Mouse (Mus musculus): ENCODE results near the gene Sim2.

DNA sequence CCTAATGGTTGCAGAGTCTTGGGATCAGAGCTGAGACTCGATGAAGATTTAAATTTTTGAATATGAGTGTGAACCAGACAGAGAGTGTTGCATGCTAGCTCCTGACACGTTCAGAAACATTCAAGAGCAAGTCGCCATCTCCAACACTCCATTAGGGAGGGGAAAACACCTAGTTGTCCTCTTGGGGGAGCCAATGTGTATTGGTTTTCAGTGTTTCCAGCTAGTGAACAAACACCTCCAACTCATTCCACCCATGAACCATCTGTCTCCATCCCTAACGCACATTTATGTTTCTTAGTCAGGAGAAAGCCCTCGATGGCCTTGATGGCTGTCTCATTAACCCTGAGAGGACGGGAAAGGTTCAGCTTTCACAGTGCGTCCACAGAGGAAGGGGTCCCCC lies 39.7 kb upstream of the Sim2 start:
- no peak for TF ChIP-seq CTCF (IDR thresholded peaks at IDR 0.05; ENCODE audit: low read depth, low read length)
- no peak for TF ChIP-seq EP300 (IDR thresholded peaks at IDR 0.05; ENCODE audit: insufficient read depth, low read depth, low read length)
- TF ChIP-seq POLR2A (IDR thresholded peaks at IDR 0.05; ENCODE audit: insufficient read depth, low read length): no peak
